Mouse (Mus musculus): ENCODE measurements around the gene Suclg2. TPM values are rescaled to one million over a fixed set of nuclear protein-coding genes. Genes with fewer than 3 reads are reported as not detected.

Suclg2 gene
- polyA plus RNA-seq, 1 experiment from 2014 or later: 38.1 TPM

- WGBS: 92% methylated on average over 8 of the region's 8 CpGs
- DNase-seq (ENCODE audit: low spot score) (no peak), ATAC-seq (ENCODE audit: low FRiP score) (no peak)
- no peaks in the 10 kb centered on the region for H3K36me3 ChIP-seq (ENCODE audit: control insufficient read depth, insufficient read depth, low read length)
- H3K9ac ChIP-seq (ENCODE audit: low read depth, low read length): no peak overlapping the region
- no peak overlapping the region for H3K27ac ChIP-seq (ENCODE audit: low read depth, low read length)
- H3K27me3 ChIP-seq (ENCODE audit: control insufficient read depth, insufficient read depth, low read length): no peaks in the 10 kb centered on the region
- H3K4me3 ChIP-seq (ENCODE audit: low read depth, low read length): no peak overlapping the region
- H3K9me3 ChIP-seq (ENCODE audit: control insufficient read depth, low read length): no peaks in the 10 kb centered on the region
- no peaks in the 10 kb centered on the region for H3K4me1 ChIP-seq (replicated peaks; ENCODE audit: control insufficient read depth, insufficient read depth, low read length)
- H3K4me2 ChIP-seq (replicated peaks; ENCODE audit: low read depth, low read length): no peak overlapping the region
Measured at GRCm38 (mm10) chr6:95657671-95658070, 60.9 kb downstream of the Suclg2 start.

- Histone ChIP-seq H3K4me1 (replicated peaks; ENCODE audit: control insufficient read depth, insufficient read depth, low read length) (0 out of 2 replicates have a peak, but pooled peaks cover 2% of the 10 kb centered on the region), H3K4me2 (replicated peaks; ENCODE audit: low read depth, low read length) (no peak overlapping the region), H3K27ac (ENCODE audit: low read depth, low read length) (no peak overlapping the region), H3K9ac (ENCODE audit: low read depth, low read length) (no peak overlapping the region), H3K36me3 (ENCODE audit: control insufficient read depth, insufficient read depth, low read length) (no peaks in the 10 kb centered on the region), H3K9me3 (ENCODE audit: control insufficient read depth, low read length) (no peaks in the 10 kb centered on the region), H3K4me3 (ENCODE audit: low read depth, low read length) (no peak overlapping the region), H3K27me3 (ENCODE audit: control insufficient read depth, insufficient read depth, low read length) (no peaks in the 10 kb centered on the region)
- no peak for ATAC-seq (ENCODE audit: low FRiP score)
- WGBS: 88% methylated on average over 3 of the region's 3 CpGs
- no peak for DNase-seq (ENCODE audit: low spot score)
Measured at GRCm38 (mm10) chr6:95653662-95654061, 64.9 kb downstream of the Suclg2 start.

GRCm38 (mm10) chr6:95652774-95653173 lies 65.8 kb downstream of the Suclg2 start:
- Histone ChIP-seq H3K36me3 (ENCODE audit: control insufficient read depth, insufficient read depth, low read length) (no peaks in the 10 kb centered on the region), H3K9ac (ENCODE audit: low read depth, low read length) (no peak overlapping the region), H3K4me2 (replicated peaks; ENCODE audit: low read depth, low read length) (no peak overlapping the region), H3K27me3 (ENCODE audit: control insufficient read depth, insufficient read depth, low read length) (no peaks in the 10 kb centered on the region), H3K4me1 (replicated peaks; ENCODE audit: control insufficient read depth, insufficient read depth, low read length) (0 out of 2 replicates have a peak, but pooled peaks cover 2% of the 10 kb centered on the region), H3K9me3 (ENCODE audit: control insufficient read depth, low read length) (no peaks in the 10 kb centered on the region), H3K4me3 (ENCODE audit: low read depth, low read length) (no peak overlapping the region), H3K27ac (ENCODE audit: low read depth, low read length) (no peak overlapping the region)
- WGBS: 86% methylated on average over 6 of the region's 6 CpGs
- ATAC-seq (ENCODE audit: low FRiP score) (no peak), DNase-seq (ENCODE audit: low spot score) (no peak)

GRCm38 (mm10) chr6:95651391-95651876 lies 67.2 kb downstream of the Suclg2 start:
- H3K4me2 ChIP-seq (replicated peaks; ENCODE audit: low read depth, low read length): no peak overlapping the region
- 20% methylated on average over 6 of the region's 6 CpGs for WGBS
- H3K4me1 ChIP-seq (replicated peaks; ENCODE audit: control insufficient read depth, insufficient read depth, low read length): 0 out of 2 replicates have a peak, but pooled peaks cover 2% of the 10 kb centered on the region
- no peaks in the 10 kb centered on the region for H3K27me3 ChIP-seq (ENCODE audit: control insufficient read depth, insufficient read depth, low read length)
- peak; percentile 56 for ATAC-seq (ENCODE audit: low FRiP score)
- no peaks in the 10 kb centered on the region for H3K36me3 ChIP-seq (ENCODE audit: control insufficient read depth, insufficient read depth, low read length)
- H3K27ac ChIP-seq (ENCODE audit: low read depth, low read length): no peak overlapping the region
- peak overlapping the region; percentile 38; the same call in 1 of the 2 replicates for H3K9ac ChIP-seq (ENCODE audit: low read depth, low read length)
- no peak overlapping the region for H3K4me3 ChIP-seq (ENCODE audit: low read depth, low read length)
- H3K9me3 ChIP-seq (ENCODE audit: control insufficient read depth, low read length): no peaks in the 10 kb centered on the region
- DNase-seq (ENCODE audit: low spot score): peak; percentile 46

- H3K4me3 ChIP-seq (ENCODE audit: low read depth, low read length): no peak overlapping the region
- no peaks in the 10 kb centered on the region for H3K9me3 ChIP-seq (ENCODE audit: control insufficient read depth, low read length)
- WGBS: 46% methylated on average over 13 of the region's 13 CpGs
- H3K4me1 ChIP-seq (replicated peaks; ENCODE audit: control insufficient read depth, insufficient read depth, low read length): 0 out of 2 replicates have a peak, but pooled peaks cover 2% of the 10 kb centered on the region
- H3K4me2 ChIP-seq (replicated peaks; ENCODE audit: low read depth, low read length): no peak overlapping the region
- peak; percentile 19 for DNase-seq (ENCODE audit: low spot score)
- no peaks in the 10 kb centered on the region for H3K27me3 ChIP-seq (ENCODE audit: control insufficient read depth, insufficient read depth, low read length)
- H3K27ac ChIP-seq (ENCODE audit: low read depth, low read length): no peak overlapping the region
- no peaks in the 10 kb centered on the region for H3K36me3 ChIP-seq (ENCODE audit: control insufficient read depth, insufficient read depth, low read length)
- no peak overlapping the region for H3K9ac ChIP-seq (ENCODE audit: low read depth, low read length)
- ATAC-seq (ENCODE audit: low FRiP score): no peak
Measured at GRCm38 (mm10) chr6:95650082-95650722, 68.4 kb downstream of the Suclg2 start.

- no peak overlapping the region for H3K4me3 ChIP-seq (ENCODE audit: low read depth, low read length)
- no peak for DNase-seq (ENCODE audit: low spot score)
- no peak overlapping the region for H3K9ac ChIP-seq (ENCODE audit: low read depth, low read length)
- 78% methylated on average over 10 of the region's 10 CpGs for WGBS
- H3K9me3 ChIP-seq (ENCODE audit: control insufficient read depth, low read length): no peaks in the 10 kb centered on the region
- no peak overlapping the region for H3K27ac ChIP-seq (ENCODE audit: low read depth, low read length)
- ATAC-seq (ENCODE audit: low FRiP score): no peak
- no peaks in the 10 kb centered on the region for H3K27me3 ChIP-seq (ENCODE audit: control insufficient read depth, insufficient read depth, low read length)
- no peaks in the 10 kb centered on the region for H3K36me3 ChIP-seq (ENCODE audit: control insufficient read depth, insufficient read depth, low read length)
- no peak overlapping the region for H3K4me2 ChIP-seq (replicated peaks; ENCODE audit: low read depth, low read length)
- H3K4me1 ChIP-seq (replicated peaks; ENCODE audit: control insufficient read depth, insufficient read depth, low read length): 0 out of 2 replicates have a peak, but pooled peaks cover 2% of the 10 kb centered on the region
Measured at GRCm38 (mm10) chr6:95649123-95649663, 69.4 kb downstream of the Suclg2 start.

GRCm38 (mm10) chr6:95637416-95637815 lies 81.2 kb downstream of the Suclg2 start:
- H3K9me3 ChIP-seq (ENCODE audit: control insufficient read depth, low read length): no peaks in the 10 kb centered on the region
- WGBS: 88% methylated on average over 2 of the region's 2 CpGs

GRCm38 (mm10) chr6:95635411-95635810 lies 83.2 kb downstream of the Suclg2 start:
- H3K27ac ChIP-seq (ENCODE audit: low read depth, low read length): no peak overlapping the region
- no peaks in the 10 kb centered on the region for H3K36me3 ChIP-seq (ENCODE audit: control insufficient read depth, insufficient read depth, low read length)
- no peak overlapping the region for H3K4me2 ChIP-seq (replicated peaks; ENCODE audit: low read depth, low read length)
- no peak overlapping the region for H3K9ac ChIP-seq (ENCODE audit: low read depth, low read length)
- 68% methylated on average over 2 of the region's 2 CpGs for WGBS
- ATAC-seq (ENCODE audit: low FRiP score): no peak
- DNase-seq (ENCODE audit: low spot score): no peak
- H3K27me3 ChIP-seq (ENCODE audit: control insufficient read depth, insufficient read depth, low read length): no peaks in the 10 kb centered on the region
- H3K4me3 ChIP-seq (ENCODE audit: low read depth, low read length): no peak overlapping the region
- no peaks in the 10 kb centered on the region for H3K9me3 ChIP-seq (ENCODE audit: control insufficient read depth, low read length)
- H3K4me1 ChIP-seq (replicated peaks; ENCODE audit: control insufficient read depth, insufficient read depth, low read length): no peaks in the 10 kb centered on the region

More at GRCm38 (mm10) chr6:95637416-95637815, 81.2 kb downstream of the Suclg2 start:
- Histone ChIP-seq H3K36me3 (ENCODE audit: control insufficient read depth, insufficient read depth, low read length) (no peaks in the 10 kb centered on the region), H3K9ac (ENCODE audit: low read depth, low read length) (no peak overlapping the region), H3K4me2 (replicated peaks; ENCODE audit: low read depth, low read length) (no peak overlapping the region), H3K4me1 (replicated peaks; ENCODE audit: control insufficient read depth, insufficient read depth, low read length) (no peaks in the 10 kb centered on the region), H3K27ac (ENCODE audit: low read depth, low read length) (no peak overlapping the region), H3K27me3 (ENCODE audit: control insufficient read depth, insufficient read depth, low read length) (no peaks in the 10 kb centered on the region), H3K4me3 (ENCODE audit: low read depth, low read length) (no peak overlapping the region)
- no peak for DNase-seq (ENCODE audit: low spot score)
- no peak for ATAC-seq (ENCODE audit: low FRiP score)

- ATAC-seq (ENCODE audit: low FRiP score): no peak
Measured at GRCm38 (mm10) chr6:95629071-95629470, 89.5 kb downstream of the Suclg2 start.

More at GRCm38 (mm10) chr6:95629071-95629470, 89.5 kb downstream of the Suclg2 start:
- H3K27me3 ChIP-seq (ENCODE audit: control insufficient read depth, insufficient read depth, low read length): no peaks in the 10 kb centered on the region
- no peak overlapping the region for H3K9ac ChIP-seq (ENCODE audit: low read depth, low read length)
- H3K36me3 ChIP-seq (ENCODE audit: control insufficient read depth, insufficient read depth, low read length): no peaks in the 10 kb centered on the region
- no peak for DNase-seq (ENCODE audit: low spot score)
- H3K4me1 ChIP-seq (replicated peaks; ENCODE audit: control insufficient read depth, insufficient read depth, low read length): no peaks in the 10 kb centered on the region
- H3K27ac ChIP-seq (ENCODE audit: low read depth, low read length): no peak overlapping the region
- WGBS: 92% methylated on average over 7 of the region's 7 CpGs
- H3K4me3 ChIP-seq (ENCODE audit: low read depth, low read length): no peak overlapping the region
- no peaks in the 10 kb centered on the region for H3K9me3 ChIP-seq (ENCODE audit: control insufficient read depth, low read length)
- H3K4me2 ChIP-seq (replicated peaks; ENCODE audit: low read depth, low read length): no peak overlapping the region

Measured in hindbrain, embryonic 11.5 days (tissue).